Mouse (Mus musculus) cerebellum, adult 2 months (tissue): ENCODE measurements around the gene Gm20449.

Experiments used
- CTCF ChIP-seq: fragments of 200-500 bp; IDR thresholded peaks from 2 replicates; pipeline ENCODE4 v1.5.1; 2011; ENCODE audit warnings: low read depth, mild to moderate bottlenecking, control low read depth, low read length, moderate library complexity, borderline replicate concordance; ENCODE audit not compliant: insufficient read depth
- POLR2A ChIP-seq: fragments of 200-500 bp; IDR thresholded peaks from 2 replicates; pipeline ENCODE4 v1.6.1; 2011; ENCODE audit warnings: low read length, control low read depth, borderline replicate concordance; ENCODE audit not compliant: insufficient read depth

DNA sequence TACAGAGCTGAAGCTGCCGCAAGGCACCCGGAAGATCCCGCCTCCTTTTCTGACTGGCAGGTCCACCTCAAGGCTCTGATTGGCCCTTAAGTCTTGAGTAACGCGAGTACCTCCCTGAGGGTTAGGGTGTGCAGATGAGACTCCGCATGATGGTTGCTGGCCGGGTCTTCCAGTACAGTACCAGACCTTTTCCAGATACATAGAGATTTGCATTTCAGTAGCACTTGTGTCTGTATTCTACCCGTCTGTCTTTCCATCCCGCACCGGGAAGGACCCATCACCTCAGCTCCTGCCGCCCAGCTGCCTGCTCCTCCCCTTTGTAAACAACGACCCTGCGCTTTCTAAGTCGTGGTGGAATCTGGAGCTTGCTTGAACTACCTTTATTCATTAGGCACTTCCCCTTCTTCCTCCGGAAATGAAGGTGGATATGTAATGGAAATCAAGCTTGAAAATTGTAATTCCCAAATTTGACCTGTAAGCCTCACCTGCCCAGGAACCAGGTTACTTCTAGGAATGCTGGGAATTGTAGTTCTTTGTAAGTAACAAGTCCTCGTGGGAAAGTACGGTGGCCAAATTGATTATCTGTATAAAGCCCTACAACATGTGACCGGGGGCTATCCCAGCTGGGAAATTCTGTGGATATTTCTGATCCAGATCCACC is at the start of gene Gm20449, which contains the start of gene AW146154:
- TF ChIP-seq CTCF = no peak
- peak; percentile 58; the same call in 1 of the 2 replicates for TF ChIP-seq POLR2A
